Mouse (Mus musculus) thymus, postnatal 25 days (tissue): Measurements from ENCODE around the gene Wiz.

Experiments
- DNase-seq: peaks from one replicate; pipeline ENCODE4 v3.0.0; 2022

Gene Wiz

GRCm38 (mm10) chr17:32348406-32348805 is 40.8 kb downstream of the Wiz start:
- no peak for DNase-seq

DNA sequence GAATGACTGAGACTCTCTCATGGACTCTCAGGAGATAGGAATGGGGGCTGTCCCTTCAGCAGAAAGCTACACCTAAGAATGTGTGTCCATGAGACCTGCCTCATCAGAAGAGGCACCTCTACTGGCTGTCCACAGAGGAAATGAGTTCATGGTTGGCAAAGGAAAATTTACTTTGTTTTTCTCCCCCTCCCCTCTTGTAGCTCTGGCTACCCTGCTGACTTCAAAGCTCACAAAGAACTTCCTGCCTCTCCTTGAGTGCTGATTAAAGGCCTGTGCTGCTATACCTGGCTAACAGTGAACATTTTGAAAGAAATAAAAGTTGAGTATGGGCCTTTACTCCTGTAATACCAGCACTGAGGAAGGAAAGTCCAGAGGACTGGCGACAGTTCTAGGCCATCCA is 48.1 kb downstream of the Wiz start:
- DNase-seq: no peak

DNA sequence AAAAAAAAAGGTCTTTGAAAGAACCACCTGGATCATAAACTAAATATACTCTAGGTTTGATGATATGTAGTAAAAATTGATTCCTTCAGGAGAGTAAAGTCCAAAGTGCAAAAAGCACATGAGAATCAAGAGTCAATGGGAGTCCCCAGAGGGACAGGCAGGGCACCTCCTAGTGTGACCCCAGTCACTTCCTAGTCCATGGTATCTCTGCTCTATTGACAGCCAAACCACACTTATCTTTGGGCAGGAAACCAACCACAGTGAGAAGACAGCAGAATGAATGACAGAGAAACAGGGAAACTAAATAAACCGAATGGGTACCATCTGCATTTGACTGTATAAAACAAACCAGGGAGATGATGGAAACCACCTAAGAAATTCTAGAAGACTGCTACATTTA is 49.1 kb downstream of the Wiz start:
- DNase-seq: no peak

GRCm38 (mm10) chr17:32335869-32336268 is 53.4 kb downstream of the Wiz start:
- no peak for DNase-seq

DNA sequence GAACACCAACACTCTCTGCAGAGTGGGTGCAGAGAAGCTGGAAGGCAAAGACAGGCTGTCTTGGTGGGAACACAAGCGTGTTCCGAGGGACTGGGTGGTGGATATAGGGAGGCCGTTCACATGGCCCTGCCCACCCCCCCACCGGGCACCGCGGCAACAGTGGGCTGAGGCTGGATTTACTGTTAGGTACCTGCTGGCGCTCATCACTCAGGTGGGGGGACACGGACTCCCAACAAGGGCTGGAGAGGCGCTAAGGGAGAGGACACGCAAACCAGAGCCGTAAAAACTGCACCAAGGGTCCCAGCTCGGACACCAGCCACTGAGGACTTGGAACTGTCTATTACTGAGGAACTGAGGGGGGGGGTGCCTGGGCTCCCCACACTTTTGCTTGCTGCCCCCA is 54.3 kb downstream of the Wiz start:
- no peak for DNase-seq

GRCm38 (mm10) chr17:32333675-32334303 is 55.5 kb downstream of the Wiz start:
- DNase-seq: no peak

GRCm38 (mm10) chr17:32327501-32327900 is 61.7 kb downstream of the Wiz start:
- DNase-seq: no peak

GRCm38 (mm10) chr17:32322809-32323208 is 66.4 kb downstream of the Wiz start:
- DNase-seq: no peak

DNA sequence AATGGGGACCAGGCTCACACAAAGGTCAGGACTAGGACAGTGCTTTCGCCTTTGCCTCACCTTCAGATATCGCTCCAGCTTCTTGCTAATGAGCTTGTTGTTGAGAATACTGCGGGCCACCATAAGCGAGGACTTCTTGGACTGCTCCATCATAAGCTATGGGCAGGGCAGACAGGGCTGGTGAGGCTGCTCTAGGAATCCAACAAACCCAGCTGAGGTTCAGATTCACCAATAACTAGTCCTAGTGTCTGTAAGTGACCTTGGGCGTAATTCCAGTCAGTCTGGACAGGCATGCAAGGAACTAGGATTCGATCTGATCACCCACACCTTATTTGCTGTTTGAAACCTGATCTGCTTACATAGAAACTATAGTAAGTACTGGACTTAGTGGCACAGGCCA is 67.4 kb downstream of the Wiz start:
- no peak for DNase-seq

DNA sequence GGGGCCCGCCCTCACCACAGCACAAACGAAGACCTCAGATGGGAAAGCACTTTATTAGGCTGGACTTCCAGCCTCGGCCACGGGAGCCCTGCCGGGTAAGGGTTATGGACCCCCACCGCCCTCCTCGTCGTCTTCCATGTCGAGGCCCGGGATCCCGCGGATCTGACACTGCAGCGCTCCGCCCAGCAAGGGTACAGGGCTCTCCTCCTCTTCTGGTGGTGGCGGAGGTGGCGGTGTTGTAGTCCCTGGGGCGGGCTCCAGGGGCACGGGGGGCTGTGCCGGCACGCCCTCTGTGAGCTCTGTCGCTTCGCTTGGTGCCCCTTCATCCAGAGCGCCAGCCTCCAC is 67.9 kb downstream of the Wiz start:
- DNase-seq: no peak

- DNase-seq: peak; percentile 96
Observed at GRCm38 (mm10) chr17:32320597-32321389, 68.4 kb downstream of the Wiz start, which contains the start of gene Akap8. Gene Akap8 (minus strand): TSS chr17:32321238.

DNA sequence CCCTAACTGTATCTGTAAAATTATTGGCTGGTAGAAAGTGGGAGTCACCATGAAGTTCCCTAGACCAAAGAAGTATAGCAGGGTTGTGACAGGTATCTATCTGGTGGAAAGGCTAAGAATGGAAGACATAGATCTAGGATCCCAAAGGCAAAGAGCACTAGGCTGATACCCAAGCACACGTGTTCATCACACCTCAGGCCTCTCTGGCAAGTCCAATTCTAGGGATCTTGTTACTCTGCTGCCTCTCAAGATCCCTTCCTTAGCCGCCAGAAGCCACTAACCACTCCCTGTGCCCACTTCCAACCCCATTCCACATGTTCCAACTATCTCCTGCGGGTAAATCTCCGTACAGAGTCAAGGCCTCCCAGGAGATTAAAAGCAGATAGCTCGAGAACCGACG is 69.3 kb downstream of the Wiz start:
- no peak for DNase-seq

DNA sequence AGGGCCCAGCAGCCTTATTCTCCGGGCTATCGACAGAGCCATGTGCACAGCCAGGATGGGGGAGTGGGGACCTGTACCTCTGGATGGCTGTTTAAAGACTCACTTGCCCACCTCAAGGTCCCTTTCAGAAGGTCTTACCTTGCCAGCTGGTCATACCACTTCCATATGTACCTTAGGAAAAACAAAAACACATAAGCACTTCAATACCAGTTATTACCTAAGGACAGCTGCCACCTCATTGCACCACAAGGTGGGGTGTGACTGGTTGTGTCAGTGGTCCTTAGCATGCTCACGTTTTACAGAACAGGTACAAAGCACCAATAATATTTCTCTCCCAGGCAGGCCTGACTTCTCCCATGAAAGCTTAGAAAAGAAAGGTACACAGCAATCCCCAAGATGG is 71.5 kb downstream of the Wiz start:
- no peak for DNase-seq

GRCm38 (mm10) chr17:32317032-32317431 is 72.2 kb downstream of the Wiz start:
- no peak for DNase-seq

- DNase-seq: no peak
Observed at GRCm38 (mm10) chr17:32315560-32315959, 73.7 kb downstream of the Wiz start.

- no peak for DNase-seq
Observed at GRCm38 (mm10) chr17:32313892-32314291, 75.3 kb downstream of the Wiz start.

DNA sequence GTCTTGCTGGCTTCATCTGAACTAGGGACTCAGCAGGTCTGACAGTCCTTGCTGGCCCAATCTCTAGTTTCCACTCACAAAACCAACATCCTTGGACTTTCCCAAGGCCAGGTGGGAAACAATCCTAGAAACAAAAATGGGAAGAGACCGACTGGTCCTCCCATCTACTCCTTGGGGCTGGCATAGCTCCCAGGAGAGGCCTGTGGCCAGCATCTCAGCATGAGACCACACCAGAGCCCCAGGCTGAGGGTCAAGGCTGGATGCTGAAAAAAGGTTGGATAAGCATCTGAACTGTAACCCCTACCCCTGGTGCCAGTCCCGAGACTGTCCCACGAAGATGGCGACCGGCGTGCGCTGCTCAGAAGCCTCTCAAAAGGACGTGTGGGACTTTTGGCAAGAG is 76.4 kb downstream of the Wiz start:
- DNase-seq: no peak

DNA sequence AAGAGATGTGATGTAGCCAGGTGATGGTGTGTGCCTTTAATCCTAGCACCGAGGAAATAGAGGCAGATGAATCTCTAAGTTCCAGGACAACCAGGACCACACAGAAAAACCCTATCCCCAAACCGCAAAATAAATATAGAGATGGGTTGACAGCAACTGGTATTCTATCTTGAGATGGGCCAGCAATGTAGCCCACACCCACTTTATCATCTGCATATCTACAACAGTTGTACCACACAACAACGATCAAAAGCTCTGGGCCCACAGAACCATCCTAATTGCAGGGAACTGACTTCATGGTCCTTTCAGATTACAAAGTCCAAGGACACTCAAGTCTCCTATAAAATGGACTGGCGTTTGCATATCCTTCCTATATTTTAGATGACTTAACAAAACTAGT is 81.3 kb downstream of the Wiz start:
- DNase-seq: no peak
